Mouse (Mus musculus) limb, embryonic 10.5 days (tissue): ENCODE measurements around the gene Ndufb5. TPM values are rescaled to one million over a fixed set of nuclear protein-coding genes. Genes with fewer than 3 reads are reported as not detected.
"Not testable (repeated sequence)": the region's sequence is repeated elsewhere in the genome, so short reads cannot be mapped to it uniquely, and the experiment has no call there.

Experiments used
- DNase-seq: peaks from one replicate; pipeline ENCODE4 v3.0.0-alpha.2; 2017; ENCODE audit warnings: low spot score
- H3K27ac ChIP-seq: fragments of 300-500 bp; sonication (generic); 2 replicates; pipeline ENCODE4 v1.5.1; 2016; ENCODE audit warnings: mild to moderate bottlenecking
- H3K27me3 ChIP-seq: fragments of 300-500 bp; sonication (generic); 2 replicates; pipeline ENCODE4 v1.6.1; 2016; ENCODE audit warnings: low read depth, mild to moderate bottlenecking; ENCODE audit not compliant: poor library complexity, severe bottlenecking
- H3K36me3 ChIP-seq: fragments of 300-500 bp; sonication (generic); 2 replicates; pipeline ENCODE4 v1.6.1; 2016; ENCODE audit warnings: mild to moderate bottlenecking, moderate library complexity
- H3K4me1 ChIP-seq: fragments of 300-500 bp; sonication (generic); 2 replicates; pipeline ENCODE4 v1.6.1; 2016
- H3K4me3 ChIP-seq: fragments of 300-500 bp; sonication (generic); 2 replicates; pipeline ENCODE4 v1.5.1; 2016; ENCODE audit warnings: mild to moderate bottlenecking, moderate library complexity
- H3K9me3 ChIP-seq: fragments of 300-500 bp; sonication (generic); replicated peaks from 2 replicates; pipeline ENCODE4 v1.6.1; 2016; ENCODE audit warnings: mild to moderate bottlenecking
- WGBS: fragments of 180-500 bp; shearing (Covaris S2); methylation state at CpG from one replicate; pipeline ENCODE4 v1.1.7; 2016; 5-methylcytosine and 5-hydroxymethylcytosine counted together
- polyA plus RNA-seq: library from polyadenylated mRNA; unstranded; fragments of >200 nt; fragmentation: Nextera tagmentation; extraction: Ambion mirVana; gene quantifications from 2 replicates; pipeline ENCODE4 v1.2.1, GENCODE M21; 2016

Ndufb5 gene
- polyA plus RNA-seq, 1 experiment from 2014 or later, result 280 TPM

DNA sequence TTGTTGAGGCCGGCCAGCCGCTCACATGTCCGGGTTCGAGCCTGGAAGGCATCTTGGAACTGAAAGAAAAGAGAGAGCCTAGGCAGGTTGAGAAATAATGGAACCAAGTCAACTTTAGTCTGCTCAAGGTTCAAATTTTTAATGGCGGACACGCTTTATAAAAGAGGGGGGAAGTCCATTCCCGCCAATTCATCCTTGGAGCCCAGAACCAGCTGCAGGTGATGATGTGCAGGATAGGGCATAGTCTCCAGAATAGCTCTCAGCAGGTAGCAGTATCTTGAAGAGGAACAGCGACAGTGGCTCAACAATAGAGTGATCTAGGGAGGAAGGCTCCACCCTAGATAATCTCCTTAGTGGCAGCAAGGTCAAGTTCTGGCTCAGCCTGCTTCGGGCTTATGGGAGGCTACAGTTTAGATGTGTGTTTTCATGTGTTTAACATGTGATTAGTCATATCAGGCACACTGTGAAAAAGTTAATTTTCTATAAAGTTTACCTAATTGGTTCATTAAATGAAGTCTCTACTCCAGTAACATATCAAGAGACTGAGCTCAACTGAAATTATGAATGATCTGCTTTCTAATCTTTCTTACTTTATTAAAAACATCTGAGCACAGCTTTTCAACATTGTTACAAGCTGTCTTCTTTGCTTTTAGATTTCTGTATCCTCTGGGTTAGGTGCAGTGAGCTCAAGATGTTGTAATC, 31.0 kb upstream of the Ndufb5 start, which contains the start of gene Actl6a:
Gene Actl6a (plus strand): TSS at position 652 of the 702 bp plus-strand sequence.
- DNase-seq, H3K4me1 ChIP-seq, H3K27ac ChIP-seq, H3K4me3 ChIP-seq, H3K9me3 ChIP-seq, H3K36me3 ChIP-seq, H3K27me3 ChIP-seq: not testable (repeated sequence)
- WGBS, result 89% methylated on average over 9 of the region's 9 CpGs

DNA sequence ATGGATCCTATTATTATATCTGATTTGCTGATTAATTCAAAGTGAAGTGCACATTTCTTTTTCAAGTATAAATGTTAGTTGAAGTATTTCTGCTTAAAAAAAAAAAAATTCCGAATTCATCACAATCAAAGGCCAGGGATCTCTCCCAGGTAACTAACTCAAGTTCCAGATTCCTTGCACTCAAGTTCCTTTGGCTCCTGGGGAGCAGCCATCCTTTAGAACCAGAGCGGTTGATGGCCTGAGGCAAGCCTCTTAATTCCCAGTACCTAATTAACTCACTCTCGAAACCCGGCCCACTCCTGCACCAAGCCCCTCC, 28.8 kb upstream of the Ndufb5 start:
- H3K27me3 ChIP-seq, result no peaks in the 10 kb centered on the region

DNA sequence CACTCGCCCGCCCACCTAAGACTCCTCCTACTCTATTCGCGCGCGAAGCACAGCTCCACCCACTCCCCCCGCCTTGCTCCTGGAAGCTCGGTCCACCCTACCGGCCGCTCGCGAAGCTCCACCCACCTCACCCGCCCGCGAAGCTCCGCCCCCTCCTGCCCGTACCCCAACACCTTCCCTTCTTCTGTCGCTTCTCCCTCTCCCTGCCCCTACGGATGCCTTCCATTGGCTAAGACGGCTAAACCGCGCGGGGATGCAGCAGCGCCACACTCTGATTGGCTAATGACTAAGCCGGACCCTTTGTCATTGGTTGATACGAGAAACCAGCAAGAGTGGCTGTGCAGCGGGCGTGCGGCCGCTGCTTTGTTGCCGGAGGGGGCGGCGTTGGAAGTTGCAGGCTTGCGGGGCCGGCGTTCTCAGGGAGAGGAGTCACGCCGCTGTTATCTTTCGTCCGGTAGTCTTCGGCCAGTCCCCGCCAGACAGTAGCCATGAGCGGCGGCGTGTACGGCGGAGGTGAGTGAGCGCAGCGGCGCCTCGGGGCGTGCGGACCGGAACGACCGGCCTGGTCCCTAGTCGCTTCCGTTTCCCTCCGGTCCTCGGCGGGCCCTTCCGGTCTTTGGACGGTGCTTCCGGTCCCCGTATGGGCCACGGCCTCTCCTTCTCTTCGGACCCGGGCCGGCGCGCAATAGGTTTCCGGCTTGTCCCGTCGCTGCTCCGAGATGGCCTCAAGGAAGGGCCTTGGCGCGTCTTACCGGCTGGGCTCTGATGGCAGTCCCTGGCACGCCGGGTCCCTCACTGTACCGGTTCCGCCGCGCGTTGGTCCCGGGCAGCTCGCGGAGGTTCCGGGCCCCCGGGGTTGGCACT, 28.2 kb upstream of the Ndufb5 start:
- H3K4me1 ChIP-seq, result peaks cover 6% of the 10 kb centered on the region
- WGBS, result under 1% methylated on average over 90 of the region's 90 CpGs
- no peaks in the 10 kb centered on the region for H3K27me3 ChIP-seq
- H3K36me3 ChIP-seq, result peaks cover 26% of the 10 kb centered on the region
- DNase-seq, result peak; percentile 97
- no peaks in the 10 kb centered on the region for H3K9me3 ChIP-seq
- H3K27ac ChIP-seq, result peak overlapping the region; percentile 95
- H3K4me3 ChIP-seq, result peak overlapping the region; percentile 97

More for the DNA sequence above, 28.8 kb upstream of the Ndufb5 start:
- 6% methylated on average over 4 of the region's 4 CpGs for WGBS
- peak overlapping the region; percentile 95 for H3K27ac ChIP-seq
- no peaks in the 10 kb centered on the region for H3K9me3 ChIP-seq
- DNase-seq, result no peak
- peaks cover 20% of the 10 kb centered on the region for H3K36me3 ChIP-seq
- peak overlapping the region; percentile 97 for H3K4me3 ChIP-seq
- H3K4me1 ChIP-seq, result peaks cover 6% of the 10 kb centered on the region

DNA sequence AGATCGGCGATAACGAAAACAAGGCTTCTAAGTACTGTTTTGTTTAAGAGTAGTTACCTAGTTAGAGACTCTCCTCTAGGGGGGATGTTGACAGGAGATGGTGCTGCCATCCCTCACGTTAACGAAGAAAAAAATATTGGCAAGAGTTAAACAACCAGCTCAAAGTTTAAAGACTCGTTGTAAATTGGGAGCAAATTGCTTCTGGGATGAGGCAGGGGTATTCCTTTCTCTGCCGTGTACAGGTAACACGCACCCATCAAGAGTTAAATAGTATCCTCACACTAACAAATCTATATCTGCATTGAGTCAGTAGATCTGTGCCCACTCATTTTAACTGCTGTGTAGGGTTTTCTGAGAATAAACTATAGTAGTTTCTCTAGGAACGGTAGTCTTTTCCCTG, 27.4 kb upstream of the Ndufb5 start:
- Histone ChIP-seq H3K36me3 (peaks cover 34% of the 10 kb centered on the region), H3K4me1 (peaks cover 6% of the 10 kb centered on the region), H3K9me3 (no peaks in the 10 kb centered on the region), H3K27ac (peak overlapping the region; percentile 95), H3K27me3 (no peaks in the 10 kb centered on the region), H3K4me3 (peak overlapping the region; percentile 97)
- DNase-seq, result no peak
- 9% methylated on average over 9 of the region's 9 CpGs for WGBS

DNA sequence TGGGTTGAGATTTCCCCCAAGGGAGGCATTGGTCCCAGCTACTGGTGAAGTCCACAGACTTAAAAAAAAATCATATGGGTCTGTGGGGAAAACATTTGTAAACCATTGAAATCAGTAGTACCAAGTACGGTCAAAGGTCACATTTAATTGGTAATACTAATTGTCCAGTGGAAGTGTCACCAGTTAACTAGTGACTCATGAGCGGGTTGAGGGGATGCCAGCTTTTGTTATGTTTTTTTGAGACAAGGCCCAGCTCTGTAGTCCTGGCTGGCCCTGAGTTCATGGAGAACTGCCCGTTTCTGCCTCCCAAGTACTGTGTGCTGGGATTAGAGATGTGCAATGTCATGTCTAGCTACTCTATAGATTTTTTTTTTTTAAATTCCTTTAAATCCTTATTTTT, 23.1 kb upstream of the Ndufb5 start:
- H3K4me3 ChIP-seq, result no peak overlapping the region
- H3K9me3 ChIP-seq, result no peaks in the 10 kb centered on the region
- DNase-seq, result no peak
- WGBS, result 96% methylated on average over 3 of the region's 3 CpGs
- H3K27me3 ChIP-seq, result no peaks in the 10 kb centered on the region
- peaks cover 77% of the 10 kb centered on the region for H3K36me3 ChIP-seq
- H3K4me1 ChIP-seq, result peaks cover 6% of the 10 kb centered on the region
- H3K27ac ChIP-seq, result no peak overlapping the region

DNA sequence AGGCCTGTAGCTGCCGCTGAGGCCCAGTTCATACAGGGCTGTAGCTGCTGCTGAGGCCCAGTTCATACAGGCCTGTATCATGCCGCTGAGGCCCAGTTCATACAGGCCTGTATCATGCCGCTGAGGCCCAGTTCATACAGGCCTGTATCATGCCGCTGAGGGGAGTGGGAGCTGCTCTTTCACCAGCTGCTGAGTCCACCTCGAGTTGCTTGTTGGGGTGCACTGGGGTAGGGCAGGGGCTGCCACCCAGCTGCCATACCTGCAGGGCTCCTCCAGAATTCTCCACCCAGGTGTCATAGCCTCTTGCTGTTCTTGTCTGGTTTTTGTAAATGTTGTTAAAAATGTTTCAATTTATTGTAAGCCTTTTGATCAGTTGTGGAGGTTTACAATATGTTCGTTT, 19.4 kb upstream of the Ndufb5 start:
- not testable (repeated sequence) for H3K9me3 ChIP-seq, H3K4me1 ChIP-seq, H3K27ac ChIP-seq, H3K27me3 ChIP-seq, DNase-seq, H3K4me3 ChIP-seq
- 95% methylated on average over 6 of the region's 6 CpGs for WGBS
- peaks cover 100% of the 10 kb centered on the region for H3K36me3 ChIP-seq

DNA sequence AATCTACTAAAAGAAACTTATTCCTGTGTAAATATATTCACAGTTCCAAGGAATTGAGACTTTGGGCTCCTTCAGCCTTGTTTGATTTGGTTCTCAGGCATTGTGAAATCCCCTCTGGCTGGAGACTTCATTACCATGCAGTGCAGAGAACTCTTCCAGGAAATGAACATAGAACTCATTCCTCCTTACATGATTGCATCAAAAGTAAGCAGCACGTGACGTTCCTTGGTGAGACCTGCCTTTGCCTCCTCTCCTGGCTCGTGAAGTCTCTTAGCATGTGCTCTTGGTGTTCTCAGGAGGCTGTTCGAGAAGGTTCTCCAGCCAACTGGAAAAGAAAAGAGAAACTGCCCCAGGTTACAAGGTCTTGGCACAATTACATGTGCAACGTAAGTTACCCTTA, 18.5 kb upstream of the Ndufb5 start:
- no peak overlapping the region for H3K4me3 ChIP-seq
- H3K4me1 ChIP-seq, result no peaks in the 10 kb centered on the region
- peaks cover 100% of the 10 kb centered on the region for H3K36me3 ChIP-seq
- H3K27ac ChIP-seq, result no peak overlapping the region
- WGBS, result 94% methylated on average over 5 of the region's 5 CpGs
- no peak for DNase-seq
- no peaks in the 10 kb centered on the region for H3K9me3 ChIP-seq
- no peaks in the 10 kb centered on the region for H3K27me3 ChIP-seq

DNA sequence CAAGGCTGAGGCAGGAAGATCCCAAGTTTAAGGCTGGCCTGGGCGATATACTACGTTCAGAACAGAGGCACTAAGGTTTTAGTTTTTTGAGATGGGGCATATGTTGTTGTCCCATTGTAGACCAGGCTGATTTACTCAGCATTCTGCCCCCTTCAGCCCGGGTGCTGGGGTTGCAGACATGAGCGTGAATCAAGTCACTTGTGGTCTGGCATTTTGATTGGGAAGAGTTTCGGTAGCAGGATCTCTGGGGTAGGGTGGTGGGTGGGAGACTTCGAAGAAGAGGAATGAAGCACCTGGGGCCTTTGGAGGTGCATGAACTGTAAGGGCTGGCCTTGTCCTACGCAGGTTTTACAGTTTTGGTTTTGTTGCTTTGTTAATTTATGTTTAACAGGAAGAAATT, 12.6 kb upstream of the Ndufb5 start:
- DNase-seq, result no peak
- H3K27ac ChIP-seq, result no peak overlapping the region
- H3K9me3 ChIP-seq, result no peaks in the 10 kb centered on the region
- H3K4me1 ChIP-seq, result no peaks in the 10 kb centered on the region
- H3K27me3 ChIP-seq, result no peaks in the 10 kb centered on the region
- peaks cover 99% of the 10 kb centered on the region for H3K36me3 ChIP-seq
- 95% methylated on average over 7 of the region's 7 CpGs for WGBS
- no peak overlapping the region for H3K4me3 ChIP-seq

DNA sequence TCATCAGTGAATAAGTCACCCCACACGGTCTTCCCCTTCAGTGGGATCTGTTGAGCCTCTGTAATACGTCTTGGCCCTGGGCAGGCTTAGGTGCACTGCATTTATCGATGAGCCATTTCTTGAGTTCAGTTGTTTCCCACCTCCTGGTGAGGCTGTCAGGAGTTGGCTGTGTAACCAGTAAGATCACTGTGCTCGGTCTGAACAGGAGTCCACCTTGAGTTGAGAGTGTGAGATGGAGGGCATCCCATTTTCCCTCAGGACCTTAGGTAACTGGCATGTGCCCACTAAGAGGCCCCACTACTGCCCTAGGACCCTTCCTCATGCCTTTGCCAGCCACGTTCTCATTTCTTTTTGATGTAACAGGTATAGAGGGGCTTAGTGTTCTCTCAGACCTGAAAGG, 10.8 kb upstream of the Ndufb5 start:
- 91% methylated on average over 5 of the region's 5 CpGs for WGBS
- no peaks in the 10 kb centered on the region for H3K9me3 ChIP-seq
- H3K27ac ChIP-seq, result no peak overlapping the region
- no peak overlapping the region for H3K4me3 ChIP-seq
- no peaks in the 10 kb centered on the region for H3K27me3 ChIP-seq
- no peaks in the 10 kb centered on the region for H3K4me1 ChIP-seq
- DNase-seq, result no peak
- H3K36me3 ChIP-seq, result peaks cover 98% of the 10 kb centered on the region

DNA sequence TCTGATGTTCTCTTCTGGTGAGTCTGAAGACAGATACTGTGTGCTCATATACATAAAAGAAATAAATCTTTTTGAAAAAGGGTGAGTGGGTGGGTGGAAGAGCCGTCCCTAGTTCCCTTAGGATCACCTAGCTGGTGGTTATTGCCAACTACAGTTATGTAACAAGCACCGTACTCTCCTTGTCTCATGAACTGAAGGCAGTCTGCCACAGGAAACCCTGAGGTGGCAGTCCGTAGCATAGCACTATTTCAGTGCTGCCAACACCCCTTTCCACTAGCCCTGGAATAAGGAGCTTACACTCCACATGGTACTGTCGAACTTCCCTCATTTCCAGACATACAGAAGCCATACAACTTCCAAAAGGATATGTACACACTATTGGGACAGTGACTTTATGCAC, 8.9 kb upstream of the Ndufb5 start:
- no peak for DNase-seq

DNA sequence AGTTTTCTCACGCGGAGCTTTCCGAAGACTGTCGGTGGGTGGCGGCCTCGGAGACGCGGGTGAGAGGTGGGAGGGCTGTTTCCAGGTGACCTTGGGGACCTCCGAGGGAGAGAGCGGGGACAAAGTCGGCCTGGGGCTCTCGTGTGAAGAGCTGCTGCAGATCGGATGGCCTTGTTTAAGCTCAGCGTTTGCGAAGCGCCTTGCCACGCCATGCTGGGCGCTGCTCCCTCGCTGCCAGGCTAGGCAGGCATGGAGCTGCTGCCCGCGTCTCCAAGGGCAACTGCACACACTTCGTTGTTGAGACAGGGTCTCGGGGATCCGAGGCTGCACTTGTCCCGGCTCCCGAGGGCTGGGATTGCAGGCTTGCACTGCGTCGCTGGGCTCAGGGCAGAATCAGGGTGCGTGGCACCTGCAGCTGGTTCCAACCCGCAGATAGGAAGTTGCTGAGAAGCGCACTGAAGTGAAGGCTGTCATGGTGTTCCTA, 424 bp downstream of the Ndufb5 start, which contains the start of gene Mrpl47:
Gene Mrpl47 (minus strand): TSS at position 434 of the 484 bp plus-strand sequence.
- under 1% methylated on average over 31 of the region's 31 CpGs for WGBS
- Histone ChIP-seq H3K4me3 (peak within 1 kb of the TSS; percentile 90), H3K27ac (peak within 1 kb of the TSS; percentile 83), H3K27me3 (no peaks in the 10 kb centered on the region), H3K36me3 (peaks cover 53% of the 10 kb centered on the region), H3K4me1 (peaks cover 19% of the 10 kb centered on the region), H3K9me3 (no peaks in the 10 kb centered on the region)
- no peak for DNase-seq

More for the DNA sequence above, 8.9 kb upstream of the Ndufb5 start:
- peaks cover 97% of the 10 kb centered on the region for H3K36me3 ChIP-seq
- H3K27ac ChIP-seq, result no peak overlapping the region
- H3K4me3 ChIP-seq, result no peak overlapping the region
- H3K4me1 ChIP-seq, result no peaks in the 10 kb centered on the region
- H3K27me3 ChIP-seq, result no peaks in the 10 kb centered on the region
- 87% methylated on average over 4 of the region's 4 CpGs for WGBS
- H3K9me3 ChIP-seq, result no peaks in the 10 kb centered on the region

DNA sequence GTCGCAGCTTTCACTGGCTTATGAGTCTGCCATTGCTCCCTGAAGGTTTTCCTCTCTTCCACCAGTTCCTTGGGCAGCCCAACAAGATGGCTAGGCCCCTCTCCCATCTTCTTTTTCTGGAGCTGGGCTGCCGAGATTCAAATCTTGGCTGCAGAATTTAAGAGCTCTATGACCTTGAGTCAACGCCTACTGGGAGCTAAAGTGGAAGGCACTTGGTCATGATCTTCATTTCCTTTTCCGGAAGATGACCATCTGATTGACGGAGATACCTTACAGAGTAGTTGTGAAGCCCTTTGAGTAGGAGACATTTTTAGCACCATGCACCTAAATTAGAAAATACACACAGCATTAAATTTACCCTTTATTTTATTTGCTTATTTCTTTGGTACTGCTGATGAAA, 1.8 kb downstream of the Ndufb5 start:
- peaks cover 55% of the 10 kb centered on the region for H3K36me3 ChIP-seq
- no peaks in the 10 kb centered on the region for H3K9me3 ChIP-seq
- peaks cover 19% of the 10 kb centered on the region for H3K4me1 ChIP-seq
- 92% methylated on average over 5 of the region's 5 CpGs for WGBS
- H3K4me3 ChIP-seq, result no peak overlapping the region
- no peak for DNase-seq
- no peak overlapping the region for H3K27ac ChIP-seq
- no peaks in the 10 kb centered on the region for H3K27me3 ChIP-seq

DNA sequence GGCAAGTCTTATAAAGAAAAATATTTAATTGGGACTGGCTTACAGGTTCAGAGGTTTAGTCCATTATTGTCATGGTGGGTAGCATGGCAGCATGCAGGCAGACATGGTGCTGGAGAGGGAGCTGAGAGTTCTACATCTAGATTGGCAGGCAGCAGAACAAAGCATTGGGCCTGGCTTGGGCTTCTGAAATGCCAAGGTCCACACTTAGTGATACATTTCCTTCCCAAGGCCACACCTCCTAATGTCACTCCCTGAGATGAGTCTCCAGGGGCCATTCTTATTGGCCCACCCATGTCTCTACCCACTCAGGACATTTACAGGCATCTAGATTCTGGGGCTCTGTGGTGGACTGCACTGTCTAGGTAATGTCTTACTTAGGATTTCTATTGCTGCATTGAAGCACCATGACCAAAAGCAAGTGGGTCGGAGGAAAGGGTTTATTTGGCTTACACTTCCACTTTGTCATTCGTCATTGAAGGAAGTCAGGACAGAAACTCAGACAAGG, 5.5 kb downstream of the Ndufb5 start:
- WGBS, result 84% methylated on average over 2 of the region's 2 CpGs
- Histone ChIP-seq H3K27me3 (no peaks in the 10 kb centered on the region), H3K4me1 (peaks cover 12% of the 10 kb centered on the region), H3K4me3 (no peak overlapping the region), H3K9me3 (no peaks in the 10 kb centered on the region), H3K36me3 (peaks cover 83% of the 10 kb centered on the region), H3K27ac (no peak overlapping the region)
- no peak for DNase-seq
